Mouse (Mus musculus) layer of hippocampus, adult 2 months (tissue): Measurements from ENCODE around the gene Ncoa3. TPM values are rescaled to one million over a fixed set of nuclear protein-coding genes. Genes with fewer than 3 reads are reported as not detected.
A peak's percentile ranks its signal among the peaks of the same experiment; 100 is the strongest.
"Not testable (repeated sequence)": the region's sequence is repeated elsewhere in the genome, so short reads cannot be mapped to it uniquely, and the experiment has no call there.

ENCODE experiments used
- DNase-seq, 2 experiments: peaks; one replicate each; pipeline ENCODE4 v3.0.0; 2022; ENCODE audit warnings: low spot score in 2 of 2
- H3K27ac ChIP-seq: fragments of 200-600 bp; 2 replicates; pipeline ENCODE4 v1.8.1; 2022
- H3K4me3 ChIP-seq: fragments of 200-600 bp; 2 replicates; pipeline ENCODE4 v1.8.1; 2022; ENCODE audit warnings: mild to moderate bottlenecking
- CTCF ChIP-seq: fragments of 200-600 bp; conservative IDR thresholded peaks from 2 replicates; pipeline ENCODE4 v1.8.1; 2022; ENCODE audit warnings: antibody characterized with exemption, mild to moderate bottlenecking, moderate library complexity
- total RNA-seq, 2 experiments: library from RNA; stranded (reverse); gene quantifications; 2 replicates each; pipeline ENCODE4 v1.2.3; 2021

Gene Ncoa3
- total RNA-seq, 2 experiments from 2014 or later: 27.8 to 37.7 TPM

DNA sequence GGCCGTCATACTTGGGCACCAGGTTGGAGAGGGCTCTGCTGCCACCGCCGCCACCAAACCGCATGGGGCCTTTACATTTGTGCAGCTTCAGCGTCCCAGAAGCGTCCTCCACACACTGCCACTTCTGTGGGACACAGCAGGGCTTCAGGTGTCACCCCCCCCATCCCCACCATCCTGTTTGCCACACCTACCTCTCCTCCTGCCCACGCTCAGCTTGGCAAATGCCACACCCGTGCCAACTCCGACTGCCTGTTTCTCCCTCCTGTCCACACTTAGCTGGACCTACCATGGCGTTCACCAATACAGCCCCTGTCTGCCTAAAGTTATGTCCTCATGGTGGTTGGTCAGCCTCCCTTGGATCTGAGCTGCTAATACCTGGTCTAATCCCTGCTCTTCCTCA is 90.2 kb downstream of the Ncoa3 start:
- no peak for DNase-seq
- no peak overlapping the region for H3K27ac ChIP-seq
- no peak overlapping the region for H3K4me3 ChIP-seq
- no peak for TF ChIP-seq CTCF

DNA sequence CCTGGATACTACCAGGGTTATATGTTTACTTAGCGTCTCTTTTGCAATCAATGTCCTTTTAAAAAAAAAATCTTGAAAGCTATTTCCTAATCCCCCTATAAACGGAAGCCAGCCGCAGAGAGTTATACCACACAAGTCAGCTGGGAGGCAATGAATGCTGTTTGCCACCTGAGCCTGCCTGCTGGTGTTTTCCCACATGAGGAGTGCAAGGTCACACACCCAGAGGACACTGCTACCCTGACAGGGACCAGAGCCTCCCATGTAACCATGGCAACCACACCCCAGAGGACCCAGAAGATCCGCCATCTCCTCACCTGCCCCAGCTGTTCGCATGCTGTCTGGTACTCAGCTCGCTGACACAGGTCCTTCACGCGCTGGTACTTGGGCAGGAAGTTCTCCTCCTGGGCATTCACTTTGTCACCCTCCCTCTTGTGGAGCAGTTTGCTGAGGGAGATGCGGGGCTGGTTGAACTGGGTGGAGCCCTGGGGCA is 91.2 kb downstream of the Ncoa3 start:
- no peak for TF ChIP-seq CTCF

DNA sequence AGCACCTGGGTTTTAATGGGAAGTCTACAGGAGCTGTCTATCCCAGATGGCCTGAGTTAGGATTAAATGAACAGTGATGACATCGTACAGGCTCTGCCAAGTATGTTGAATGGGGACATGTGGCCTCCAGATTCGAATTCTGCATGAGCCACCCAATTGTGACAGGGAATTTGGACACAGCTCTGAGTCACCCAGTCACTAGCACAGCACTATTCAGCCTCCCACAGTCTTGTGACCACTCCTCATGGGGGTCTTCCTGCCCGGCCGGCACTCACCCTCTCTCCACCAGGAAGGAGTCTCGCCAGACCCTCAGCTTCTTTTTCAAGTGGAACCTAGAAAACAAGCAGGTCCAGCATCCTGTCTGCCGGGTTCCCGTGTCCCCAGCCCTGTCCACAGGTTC is 91.7 kb downstream of the Ncoa3 start:
- H3K4me3 ChIP-seq: no peak overlapping the region
- no peak overlapping the region for H3K27ac ChIP-seq
- TF ChIP-seq CTCF: no peak
- no peak for DNase-seq

More for the DNA sequence above, 91.2 kb downstream of the Ncoa3 start:
- Histone ChIP-seq H3K4me3 (no peak overlapping the region), H3K27ac (no peak overlapping the region)
- no peak for DNase-seq

DNA sequence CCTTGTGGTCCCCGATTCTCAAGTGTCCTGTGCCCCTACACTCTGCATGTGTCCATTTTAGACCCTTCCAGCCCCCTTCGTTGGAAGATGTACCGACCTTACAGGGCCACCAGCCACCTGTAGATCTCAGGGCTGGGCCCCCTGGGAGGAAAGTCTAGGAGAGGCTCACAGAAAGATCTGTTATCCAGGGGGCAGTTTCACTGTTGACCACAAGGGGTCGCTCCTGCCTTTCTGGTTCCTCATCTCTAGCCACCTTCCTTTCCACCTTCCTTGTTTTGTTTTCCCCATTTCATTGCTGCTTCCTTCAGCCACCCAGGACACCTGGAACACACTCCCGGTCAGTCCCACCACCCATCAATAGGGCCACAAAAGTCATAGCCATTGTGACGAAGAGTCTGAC is 92.5 kb downstream of the Ncoa3 start:
- not testable (repeated sequence) for H3K4me3 ChIP-seq, H3K27ac ChIP-seq
- peak; percentile 84 for TF ChIP-seq CTCF
- DNase-seq: peak in 1 of 2 experiments; percentile 77

DNA sequence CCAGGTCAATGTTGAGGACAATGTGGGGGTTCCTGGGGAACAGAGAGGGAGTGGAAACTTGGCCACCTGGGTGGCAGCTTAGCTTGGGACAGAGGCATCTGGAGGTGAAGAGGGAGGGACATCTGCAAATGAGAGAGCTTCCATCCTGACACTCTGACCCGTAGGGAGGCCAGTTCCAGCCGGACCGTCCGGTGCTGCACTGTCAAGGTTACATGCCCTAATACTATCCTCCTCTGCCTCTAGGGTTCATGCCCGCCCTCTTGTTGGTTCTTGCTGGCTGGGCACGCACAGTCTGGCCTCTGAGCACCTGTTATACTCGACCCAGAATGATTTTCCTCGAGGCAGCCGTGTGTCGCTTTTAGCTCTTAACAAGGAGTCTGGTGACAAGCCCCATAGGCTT is 93.3 kb downstream of the Ncoa3 start:
- H3K27ac ChIP-seq: no peak overlapping the region
- no peak for TF ChIP-seq CTCF
- DNase-seq: no peak
- H3K4me3 ChIP-seq: no peak overlapping the region

DNA sequence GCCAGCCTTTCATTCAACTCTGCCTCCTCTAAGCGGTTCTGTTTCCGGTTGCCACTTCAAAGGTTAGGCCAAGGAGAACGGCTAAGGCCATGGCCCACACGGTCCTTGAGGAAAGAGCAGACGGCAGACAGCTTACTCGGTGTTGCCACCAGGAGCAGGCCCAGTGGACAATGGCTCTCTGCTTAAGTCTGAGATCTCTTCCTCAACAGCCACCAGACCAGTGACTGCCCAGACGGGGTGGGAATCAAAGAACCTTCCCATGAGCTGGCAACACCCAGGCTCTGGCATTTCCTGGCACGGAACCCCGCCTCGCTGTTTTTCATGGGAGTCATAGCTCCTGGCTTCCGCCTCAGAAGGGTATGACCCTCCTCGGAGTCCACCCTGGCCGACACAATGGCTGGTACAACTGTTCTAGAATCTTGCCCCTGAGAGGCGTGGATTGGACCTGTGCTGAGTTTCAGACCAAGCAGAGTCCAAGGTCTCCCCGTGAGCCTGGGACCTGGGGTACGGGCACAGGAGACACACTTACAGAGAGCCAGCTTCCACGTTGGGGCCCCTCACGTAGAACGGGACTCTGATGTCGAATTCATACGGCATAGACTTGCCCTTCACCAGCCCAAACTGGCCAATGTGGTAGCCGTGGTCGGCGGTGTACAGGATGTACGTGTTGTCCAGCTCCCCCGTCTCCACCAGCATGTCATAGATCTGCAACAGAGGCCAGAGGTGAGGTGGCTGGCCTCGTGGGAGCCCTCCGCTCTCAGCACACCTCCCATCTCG is 94.2 kb downstream of the Ncoa3 start:
- no peak for DNase-seq
- no peak for TF ChIP-seq CTCF
- no peak overlapping the region for H3K4me3 ChIP-seq
- H3K27ac ChIP-seq: no peak overlapping the region

DNA sequence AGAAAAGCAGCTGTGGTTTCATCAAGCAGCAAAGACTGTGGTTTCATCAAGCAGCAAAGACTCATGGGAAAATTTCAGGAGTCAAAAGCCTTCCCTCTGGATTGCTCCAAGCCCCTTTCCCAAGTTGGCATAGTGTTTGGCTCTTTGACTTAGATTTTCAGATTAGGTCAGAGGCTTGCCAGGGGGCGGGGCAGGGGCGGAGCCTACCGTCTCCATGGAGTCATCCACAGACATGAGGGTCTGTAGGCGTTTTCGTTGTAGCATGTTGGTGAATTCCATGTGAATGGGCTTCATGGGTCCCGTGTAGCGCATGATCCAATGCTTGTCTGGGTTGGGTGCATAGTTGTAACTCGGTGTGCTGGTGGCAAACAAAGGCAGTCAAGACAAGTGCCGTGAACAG is 96.6 kb downstream of the Ncoa3 start:
- Histone ChIP-seq H3K4me3 (no peak overlapping the region), H3K27ac (no peak overlapping the region)
- DNase-seq: no peak
- TF ChIP-seq CTCF: no peak

DNA sequence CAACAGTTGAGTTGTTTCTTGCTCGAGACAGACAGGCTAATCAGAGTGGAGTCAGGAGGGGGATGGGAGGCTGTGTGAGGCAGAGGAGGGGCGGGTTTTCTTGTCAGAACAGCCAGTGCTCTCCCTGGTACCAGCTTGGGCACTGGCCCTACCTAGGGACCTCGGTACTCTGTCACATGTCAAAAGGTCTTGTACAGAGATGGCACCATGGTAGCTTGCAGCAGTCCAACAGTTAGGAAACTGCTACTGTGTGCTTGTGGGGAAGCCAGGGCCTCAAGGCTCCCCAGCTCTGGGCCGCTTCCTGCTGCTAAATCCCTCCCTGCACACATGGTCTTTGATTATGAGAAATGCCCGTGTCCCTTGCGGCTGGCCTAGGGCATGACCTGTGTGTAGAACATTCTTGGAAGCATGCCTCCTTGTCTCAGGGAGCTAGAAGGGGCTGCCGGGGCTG is 97.7 kb downstream of the Ncoa3 start:
- no peak overlapping the region for H3K27ac ChIP-seq
- DNase-seq: no peak
- TF ChIP-seq CTCF: no peak
- no peak overlapping the region for H3K4me3 ChIP-seq

DNA sequence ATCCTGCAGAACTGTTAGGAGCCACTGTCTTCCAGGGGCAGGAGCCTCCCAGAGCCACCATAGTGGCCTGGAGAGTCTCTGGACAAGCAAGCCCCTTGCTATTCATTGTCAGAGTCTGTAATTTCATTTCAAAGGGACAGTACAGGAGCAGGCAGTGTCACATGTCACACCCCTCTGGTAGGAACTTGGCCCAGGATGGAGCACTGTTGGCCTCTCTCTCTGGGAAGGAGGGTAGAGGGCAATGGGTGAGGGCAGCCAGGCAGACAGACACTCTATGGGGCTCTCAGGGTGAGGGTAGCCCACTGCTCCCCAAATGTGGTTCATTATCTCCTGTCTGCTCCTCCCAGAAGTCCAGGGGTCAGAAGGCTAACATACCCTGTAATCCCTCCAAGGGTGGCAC is 99.2 kb downstream of the Ncoa3 start:
- no peak overlapping the region for H3K4me3 ChIP-seq
- no peak for TF ChIP-seq CTCF
- DNase-seq: no peak
- no peak overlapping the region for H3K27ac ChIP-seq

DNA sequence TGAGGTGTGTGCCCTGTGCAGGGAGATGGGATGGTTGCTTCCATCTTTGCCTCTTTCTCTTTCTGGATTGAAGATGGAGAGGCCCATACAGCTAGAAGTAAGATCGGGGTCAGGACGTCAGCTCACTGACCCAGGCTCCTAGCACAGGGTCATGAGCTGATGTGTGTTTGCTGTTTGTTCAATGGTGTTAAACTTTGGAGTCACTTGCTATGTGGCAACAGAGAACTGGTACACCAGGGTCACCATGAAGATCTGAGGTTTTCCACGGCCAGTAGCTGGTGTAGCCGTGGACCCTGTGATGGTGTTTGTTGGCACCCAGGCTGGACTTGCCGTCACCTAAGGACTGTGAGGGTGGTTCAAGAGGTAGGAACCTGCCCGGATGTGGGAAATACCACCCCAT is 100.0 kb downstream of the Ncoa3 start:
- DNase-seq: no peak
- H3K27ac ChIP-seq: no peak overlapping the region
- TF ChIP-seq CTCF: no peak
- H3K4me3 ChIP-seq: no peak overlapping the region

DNA sequence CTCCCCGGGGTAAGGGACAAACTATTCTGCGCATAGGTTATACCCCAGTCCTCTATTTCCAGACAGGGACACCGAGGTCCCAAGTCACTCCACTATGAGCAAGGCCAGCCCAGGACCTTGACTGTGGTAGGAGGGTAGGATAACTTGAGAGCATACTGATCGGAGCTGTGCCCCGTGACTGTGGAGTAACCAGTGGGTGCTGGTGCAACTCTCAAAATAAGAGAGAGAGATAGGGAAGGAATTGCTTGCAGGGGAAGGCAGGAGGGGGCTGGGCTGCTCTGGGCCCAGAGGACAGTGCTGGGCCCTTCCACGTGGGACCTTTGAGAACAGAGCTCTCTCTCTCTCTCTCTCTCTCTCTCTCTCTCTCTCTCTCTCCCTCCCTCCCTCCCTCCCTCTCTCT is 103.9 kb downstream of the Ncoa3 start:
- TF ChIP-seq CTCF: no peak
- Histone ChIP-seq H3K27ac (no peak overlapping the region), H3K4me3 (no peak overlapping the region)
- DNase-seq: no peak

DNA sequence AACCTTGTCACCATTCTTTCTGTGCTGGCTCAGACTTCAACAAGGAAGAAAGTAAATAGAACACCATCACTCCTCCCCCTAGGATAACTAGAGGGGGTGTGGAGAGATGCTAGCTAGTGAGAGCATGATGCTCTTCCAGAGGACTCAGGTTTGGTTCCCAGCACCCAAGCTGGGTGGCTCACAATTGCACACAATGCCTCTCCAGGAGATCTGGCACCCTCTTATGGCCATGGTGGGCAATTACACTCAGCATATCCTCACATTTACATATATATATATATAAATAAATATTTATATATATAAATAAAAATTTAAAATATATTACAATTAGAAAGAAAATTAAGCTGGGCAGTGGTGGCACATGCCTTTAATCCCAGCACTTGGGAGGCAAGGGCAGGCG is 104.4 kb downstream of the Ncoa3 start:
- no peak overlapping the region for H3K27ac ChIP-seq
- no peak for DNase-seq
- peak; percentile 35 for TF ChIP-seq CTCF
- H3K4me3 ChIP-seq: no peak overlapping the region

DNA sequence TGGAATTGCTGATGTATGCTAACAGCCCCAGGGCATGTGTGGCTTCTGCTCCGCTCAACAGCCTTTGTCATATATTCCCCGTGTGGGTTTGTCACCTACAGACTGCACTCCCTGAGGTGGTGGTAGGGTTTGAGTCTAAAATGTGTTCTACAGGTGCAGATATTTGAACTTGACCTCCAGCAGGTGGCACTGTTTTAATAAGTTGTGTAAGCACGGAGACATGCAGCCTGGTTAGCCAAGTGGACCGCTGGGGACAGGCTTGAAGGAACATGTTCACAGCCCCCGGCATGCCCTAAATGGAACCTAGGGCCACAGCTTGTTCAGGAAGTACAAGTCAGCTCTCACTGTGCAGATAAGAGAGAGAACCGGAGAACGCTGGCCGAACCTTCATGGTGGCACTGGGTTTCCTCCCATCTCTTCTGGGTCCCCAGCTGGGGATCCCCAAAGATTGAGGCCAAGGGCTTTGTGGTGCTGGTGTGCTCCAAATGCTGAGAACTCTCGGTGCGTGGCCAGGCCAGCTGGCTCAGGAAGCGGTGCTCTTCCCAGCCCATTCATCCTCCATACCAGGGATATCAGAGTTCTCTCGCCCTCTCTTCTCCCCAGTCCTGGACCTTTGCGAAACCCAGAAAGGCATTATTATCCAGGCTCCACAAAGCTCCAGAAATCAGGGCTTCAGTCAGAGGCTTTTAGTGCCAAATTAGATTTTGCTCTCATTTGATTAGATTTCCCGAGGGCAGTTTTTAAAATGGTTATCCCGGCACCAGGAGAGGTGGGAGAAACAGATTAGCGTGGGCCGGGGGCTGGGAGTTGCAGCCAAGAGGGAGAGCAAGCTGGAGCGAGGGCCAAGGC is 105.2 kb downstream of the Ncoa3 start:
- no peak overlapping the region for H3K4me3 ChIP-seq
- TF ChIP-seq CTCF: peak; percentile 66
- no peak for DNase-seq
- H3K27ac ChIP-seq: peak overlapping the region; percentile 43; the same call in 1 of the 2 replicates
